Mouse (Mus musculus) C2C12 (cell line): Measurements from ENCODE around the gene Vipas39. TPM values are rescaled to one million over a fixed set of nuclear protein-coding genes. Genes with fewer than 3 reads are reported as not detected.

Experiments used
- H3K27me3 ChIP-seq: one replicate; pipeline ENCODE4 v1.6.1; 2011; ENCODE audit not compliant: control insufficient read depth, insufficient read depth, insufficient read length
- H3K36me3 ChIP-seq: one replicate; pipeline ENCODE4 v1.6.1; 2011; ENCODE audit not compliant: control insufficient read depth, insufficient read depth
- H3K4me3 ChIP-seq: one replicate; pipeline ENCODE4 v1.5.1; 2011; ENCODE audit warnings: mild to moderate bottlenecking, control low read depth; ENCODE audit not compliant: poor library complexity, insufficient read depth, severe bottlenecking
- H3K79me2 ChIP-seq: one replicate; pipeline ENCODE4 v1.6.1; 2011; ENCODE audit not compliant: control insufficient read depth, insufficient read depth
- H3K79me3 ChIP-seq: one replicate; pipeline ENCODE4 v1.6.1; 2011; ENCODE audit warnings: low read depth, control low read depth
- H3ac ChIP-seq: one replicate; pipeline ENCODE3; 2011; ENCODE audit warnings: low read depth; ENCODE audit not compliant: control insufficient read depth, insufficient read length
- CEBPB ChIP-seq: IDR thresholded peaks from one replicate; pipeline ENCODE4 v1.6.1; 2011; ENCODE audit warnings: low read depth, mild to moderate bottlenecking, control low read depth, moderate library complexity
- CTCF ChIP-seq: IDR thresholded peaks from one replicate; pipeline ENCODE4 v1.5.1; 2011; ENCODE audit not compliant: control insufficient read depth, insufficient read depth, insufficient read length
- FOSL1 ChIP-seq: IDR thresholded peaks from one replicate; pipeline ENCODE4 v1.8.0; 2011; ENCODE audit warnings: mild to moderate bottlenecking, low read length; ENCODE audit not compliant: poor library complexity, insufficient read depth, severe bottlenecking
- MAX ChIP-seq: IDR thresholded peaks from one replicate; pipeline ENCODE4 v1.6.1; 2011; ENCODE audit warnings: mild to moderate bottlenecking, control low read depth
- MYOD1 ChIP-seq: IDR thresholded peaks from one replicate; pipeline ENCODE4 v1.6.1; 2011; ENCODE audit warnings: low read depth; ENCODE audit not compliant: control insufficient read depth, insufficient read length
- MYOG ChIP-seq: IDR thresholded peaks from one replicate; pipeline ENCODE4 v1.6.1; 2011; ENCODE audit not compliant: control insufficient read depth, insufficient read length; ENCODE audit errors: extremely low read depth
- USF1 ChIP-seq: IDR thresholded peaks from one replicate; pipeline ENCODE4 v1.6.1; 2011; ENCODE audit warnings: low read depth, mild to moderate bottlenecking, control low read depth, moderate library complexity
- polyA plus RNA-seq: library from polyadenylated mRNA; unstranded; fragments of >200 nt; fragmentation: generic; extraction: Trizol; gene quantifications from one replicate; pipeline ENCODE4 v1.2.1, GENCODE M21; 2012; ENCODE audit warnings: missing spikeins

Vipas39 gene
- polyA plus RNA-seq, 1 experiment, result 23.2 TPM

DNA sequence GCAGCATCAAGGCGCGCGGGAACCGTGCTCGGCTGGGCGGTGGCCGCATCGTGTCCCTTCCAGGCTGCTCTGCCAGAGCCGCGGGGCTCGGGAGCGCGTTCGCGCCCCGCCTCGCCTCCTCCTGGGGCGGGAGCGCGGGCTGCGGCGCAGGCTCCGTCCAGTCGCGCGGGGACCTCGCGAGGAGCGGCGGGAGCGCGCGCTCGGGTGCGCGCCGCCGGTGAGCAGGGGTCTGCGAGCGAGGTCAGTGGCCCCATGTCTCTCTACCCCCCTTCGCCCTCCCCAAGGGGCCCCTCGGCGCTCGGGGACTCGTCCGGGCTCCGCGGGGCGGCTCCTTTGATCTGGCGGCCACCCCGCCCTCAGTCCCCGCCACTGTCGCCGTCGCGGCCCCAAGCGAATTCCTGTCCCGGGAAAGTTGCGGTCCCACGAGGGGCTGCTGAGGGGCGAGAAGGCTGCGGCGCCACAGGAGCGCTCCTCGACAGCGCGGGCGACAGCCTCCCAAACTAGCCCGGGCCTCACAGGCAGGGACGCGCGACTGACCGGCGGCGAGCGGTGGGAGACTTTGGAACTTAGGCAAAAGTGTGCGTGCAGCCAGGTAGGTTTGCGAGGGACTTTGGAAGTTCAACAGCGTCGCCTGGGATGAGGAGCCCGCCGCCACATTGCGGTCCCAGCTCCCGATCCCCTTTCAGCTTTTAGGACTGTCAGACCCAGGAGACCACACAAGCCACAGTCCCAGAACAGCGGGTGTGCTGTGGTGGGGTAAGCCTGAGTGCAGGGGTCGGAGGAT is 33.8 kb upstream of the Vipas39 start, which contains the start of gene Ism2:
Gene Ism2, minus strand, starts transcription at position 49 of the 784 bp plus-strand sequence.
- Histone ChIP-seq H3K27me3 (peaks cover 6% of the 10 kb centered on the region), H3ac (peak within 1 kb of the TSS; percentile 59), H3K36me3 (no peaks in the 10 kb centered on the region), H3K79me2 (no peaks in the 10 kb centered on the region), H3K4me3 (peak within 1 kb of the TSS; percentile 30), H3K79me3 (no peaks in the 10 kb centered on the region)
- TF ChIP-seq MYOG, result no peak
- TF ChIP-seq USF1, result no peak
- TF ChIP-seq FOSL1, result no peak
- TF ChIP-seq MYOD1, result no peak
- no peak for TF ChIP-seq MAX
- TF ChIP-seq CEBPB, result no peak
- TF ChIP-seq CTCF, result no peak

DNA sequence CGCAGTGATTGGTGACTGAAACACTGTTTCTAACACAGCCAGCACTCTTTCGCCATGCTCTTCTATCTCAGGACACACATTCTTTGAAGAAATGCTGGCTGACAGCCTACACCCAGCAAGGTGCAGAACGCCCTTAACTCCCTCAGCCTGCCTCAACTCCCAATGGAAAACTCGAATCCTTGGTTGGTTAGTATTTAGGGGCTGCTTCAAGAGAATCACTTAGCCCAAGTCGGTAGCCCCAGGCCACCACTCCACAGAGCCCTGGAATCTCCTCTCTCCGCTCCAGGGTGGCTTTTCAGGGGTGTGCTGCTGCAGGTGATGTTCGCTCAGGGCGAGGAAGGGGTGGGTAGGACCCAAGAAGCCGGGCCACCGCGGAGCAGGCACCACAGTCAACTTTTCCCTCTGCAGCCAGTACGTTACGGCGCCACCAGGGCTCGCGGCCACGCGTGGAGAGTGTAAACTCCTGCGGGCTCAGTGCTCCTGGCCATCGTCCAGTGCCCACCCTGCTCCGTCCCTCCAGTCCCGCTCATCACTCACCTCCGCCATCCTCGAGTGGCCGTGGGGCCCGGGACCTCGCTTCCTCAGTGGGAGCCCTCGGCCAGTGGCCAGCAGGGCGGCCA is 33.1 kb upstream of the Vipas39 start:
- Histone ChIP-seq H3ac (peak overlapping the region; percentile 59), H3K36me3 (no peaks in the 10 kb centered on the region), H3K27me3 (peaks cover 6% of the 10 kb centered on the region), H3K4me3 (peak overlapping the region; percentile 30), H3K79me3 (no peaks in the 10 kb centered on the region), H3K79me2 (no peaks in the 10 kb centered on the region)
- TF ChIP-seq MYOG (no peak), USF1 (no peak), CTCF (no peak), FOSL1 (no peak), MYOD1 (no peak), CEBPB (no peak), MAX (no peak)

DNA sequence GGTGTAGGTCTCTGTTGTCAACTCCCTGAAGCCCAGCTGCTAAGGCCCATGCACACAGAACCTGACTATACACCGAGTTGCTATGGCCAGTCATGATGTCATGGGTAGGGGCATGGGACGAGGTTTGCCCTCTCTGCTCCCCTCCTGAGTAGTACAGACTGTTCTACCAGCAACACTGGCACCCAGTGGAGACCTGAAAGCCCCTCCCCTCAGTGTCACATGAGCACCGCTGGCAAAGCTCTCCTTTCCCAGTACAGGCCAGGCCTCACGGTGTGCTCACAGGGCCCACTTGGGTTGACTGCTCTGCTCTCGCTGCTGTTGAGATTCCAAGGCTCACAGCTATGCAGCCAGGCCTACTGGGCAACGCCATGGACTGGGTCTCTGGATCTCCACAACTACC is 27.9 kb upstream of the Vipas39 start:
- Histone ChIP-seq H3K79me3 (no peaks in the 10 kb centered on the region), H3K79me2 (no peaks in the 10 kb centered on the region), H3K36me3 (no peaks in the 10 kb centered on the region), H3ac (no peak overlapping the region), H3K27me3 (peaks cover 5% of the 10 kb centered on the region), H3K4me3 (no peak overlapping the region)
- TF ChIP-seq MYOD1, result no peak
- no peak for TF ChIP-seq CTCF
- TF ChIP-seq MAX, result no peak

DNA sequence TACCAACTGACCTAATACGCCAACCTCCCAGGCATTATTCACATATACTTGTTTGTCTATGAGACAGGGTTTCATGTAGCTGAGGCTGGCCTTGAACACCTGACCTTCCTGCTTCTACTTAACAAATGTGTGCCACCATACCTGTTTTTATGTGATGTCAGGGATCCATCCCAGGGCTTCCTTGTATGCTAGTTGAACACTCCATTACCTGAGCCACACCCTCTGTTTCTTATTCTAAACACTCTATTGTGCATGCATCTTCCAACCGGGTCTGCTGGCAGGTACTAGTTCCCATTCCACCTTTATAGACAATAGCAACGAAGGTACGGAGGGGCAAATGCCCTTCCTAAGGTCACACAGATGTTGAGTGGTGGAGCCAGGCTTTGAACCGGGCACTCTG is 23.0 kb upstream of the Vipas39 start:
- TF ChIP-seq CTCF, result no peak
- TF ChIP-seq MAX, result no peak
- TF ChIP-seq MYOG, result no peak
- no peak for TF ChIP-seq FOSL1
- no peak for TF ChIP-seq CEBPB
- Histone ChIP-seq H3K36me3 (no peaks in the 10 kb centered on the region), H3K79me3 (no peaks in the 10 kb centered on the region), H3K27me3 (peaks cover 5% of the 10 kb centered on the region), H3ac (no peak overlapping the region), H3K4me3 (no peak overlapping the region), H3K79me2 (no peaks in the 10 kb centered on the region)

DNA sequence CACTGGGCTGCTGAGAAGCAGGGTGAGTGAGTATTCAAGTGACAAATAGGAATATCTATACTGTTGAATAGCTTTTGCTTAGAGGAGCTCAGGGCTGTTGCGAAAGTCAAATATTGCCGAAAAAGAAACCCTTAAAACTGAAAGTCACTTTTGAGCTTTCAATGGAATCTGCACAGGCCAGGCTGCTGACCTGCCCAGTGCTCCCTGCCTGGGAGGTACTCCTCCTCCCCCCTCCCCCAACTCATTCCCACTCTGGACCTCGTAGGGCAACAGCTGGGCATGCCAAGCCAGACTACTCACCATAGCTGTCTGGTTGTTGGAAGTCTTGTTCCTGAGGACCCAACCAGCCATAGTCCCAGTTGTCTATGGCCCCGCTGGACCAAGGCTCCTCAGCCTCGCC is 18.7 kb upstream of the Vipas39 start:
- no peak overlapping the region for H3K4me3 ChIP-seq
- no peaks in the 10 kb centered on the region for H3K79me3 ChIP-seq
- H3K27me3 ChIP-seq, result no peaks in the 10 kb centered on the region
- no peak for TF ChIP-seq CTCF
- TF ChIP-seq FOSL1, result no peak
- TF ChIP-seq MAX, result no peak
- no peak for TF ChIP-seq USF1
- no peak for TF ChIP-seq CEBPB
- TF ChIP-seq MYOG, result no peak
- no peak for TF ChIP-seq MYOD1
- H3ac ChIP-seq, result no peak overlapping the region
- no peaks in the 10 kb centered on the region for H3K36me3 ChIP-seq
- no peaks in the 10 kb centered on the region for H3K79me2 ChIP-seq

DNA sequence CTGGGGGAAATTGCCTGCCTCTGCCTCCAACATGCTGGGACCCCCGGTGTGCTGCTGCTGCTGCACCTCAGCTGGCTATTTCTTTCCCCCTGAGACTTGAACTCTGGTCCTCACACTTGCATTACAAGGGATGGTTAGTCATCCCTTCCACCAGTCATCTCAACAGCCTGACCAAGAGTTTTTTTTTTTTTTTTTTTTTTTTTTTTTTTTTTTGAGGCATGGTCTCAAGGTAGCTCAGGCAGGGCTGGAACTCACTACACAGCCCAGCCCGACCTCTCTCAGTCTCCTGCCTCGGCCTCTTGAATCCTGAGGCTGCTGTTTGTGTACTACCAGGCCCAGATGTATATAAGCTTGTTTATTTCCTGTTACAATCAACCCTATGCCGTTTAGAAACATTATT is 18.2 kb upstream of the Vipas39 start:
- H3K27me3 ChIP-seq, result no peaks in the 10 kb centered on the region
- H3K79me3 ChIP-seq, result no peaks in the 10 kb centered on the region
- no peak overlapping the region for H3ac ChIP-seq
- H3K4me3 ChIP-seq, result no peak overlapping the region
- no peak for TF ChIP-seq CTCF
- TF ChIP-seq USF1, result no peak
- TF ChIP-seq MAX, result no peak
- TF ChIP-seq FOSL1, result no peak
- TF ChIP-seq CEBPB, result no peak
- H3K79me2 ChIP-seq, result no peaks in the 10 kb centered on the region
- H3K36me3 ChIP-seq, result no peaks in the 10 kb centered on the region
